Mouse (Mus musculus) hindbrain, embryonic 16.5 days (tissue): ENCODE data around the gene Polr2i. TPM values are rescaled to one million over a fixed set of nuclear protein-coding genes. Genes with fewer than 3 reads are reported as not detected.

Experiments used
- ATAC-seq: fragments of 200-750 bp; cut with Nextera tagmentation; 2 replicates; pipeline ENCODE4 v1.8.0; 2017; ENCODE audit warnings: moderate TSS enrichment, moderate library complexity
- H3K27ac ChIP-seq: fragments of 300-500 bp; sonication (generic); 2 replicates; pipeline ENCODE4 v1.5.1; 2014; ENCODE audit warnings: low read depth, mild to moderate bottlenecking, control low read depth, low read length, moderate library complexity
- H3K27me3 ChIP-seq: fragments of 300-500 bp; sonication (generic); replicated peaks from 2 replicates; pipeline ENCODE4 v1.6.1; 2014; ENCODE audit warnings: low read length; ENCODE audit not compliant: control insufficient read depth, insufficient read depth
- H3K36me3 ChIP-seq: fragments of 300-500 bp; sonication (generic); 2 replicates; pipeline ENCODE4 v1.6.1; 2014; ENCODE audit warnings: mild to moderate bottlenecking, low read length, moderate library complexity, mixed read lengths; ENCODE audit not compliant: control insufficient read depth, insufficient read depth
- H3K4me1 ChIP-seq: fragments of 300-500 bp; sonication (generic); 2 replicates; pipeline ENCODE4 v1.6.1; 2014; ENCODE audit warnings: low read depth, low read length; ENCODE audit not compliant: control insufficient read depth, insufficient read depth
- H3K4me2 ChIP-seq: fragments of 300-500 bp; sonication (generic); 2 replicates; pipeline ENCODE4 v1.6.1; 2014; ENCODE audit warnings: mild to moderate bottlenecking, low read length, control low read depth, moderate library complexity
- H3K4me3 ChIP-seq: fragments of 300-500 bp; sonication (generic); 2 replicates; pipeline ENCODE4 v1.5.1; 2014; ENCODE audit warnings: mild to moderate bottlenecking, low read length, control low read depth, moderate library complexity
- H3K9ac ChIP-seq: fragments of 300-500 bp; sonication (generic); 2 replicates; pipeline ENCODE4 v1.6.1; 2014; ENCODE audit warnings: low read depth, mild to moderate bottlenecking, control low read depth, low read length, moderate library complexity
- H3K9me3 ChIP-seq: fragments of 300-500 bp; sonication (generic); 2 replicates; pipeline ENCODE4 v1.6.1; 2014; ENCODE audit warnings: mild to moderate bottlenecking, low read length, moderate library complexity; ENCODE audit not compliant: control insufficient read depth
- WGBS: fragments of 180-500 bp; shearing (Covaris S2); extraction: QIAGEN DNeasy Blood & Tissue Kit; methylation state at CpG from one replicate; pipeline ENCODE4 v1.1.7; 2014; 5-methylcytosine and 5-hydroxymethylcytosine counted together
- polyA plus RNA-seq: library from polyadenylated mRNA; unstranded; fragments of >200 nt; fragmentation: Nextera tagmentation; extraction: Ambion mirVana; gene quantifications from 2 replicates; pipeline ENCODE4 v1.2.1, GENCODE M21; 2015

Gene Polr2i
- polyA plus RNA-seq, 1 experiment from 2014 or later = 175 TPM

- H3K9me3 ChIP-seq = no peaks in the 10 kb centered on the region
- ATAC-seq = peak; percentile 28; the same call in 1 of the 2 replicates
- H3K4me3 ChIP-seq = no peak overlapping the region
- peaks cover 16% of the 10 kb centered on the region for H3K4me1 ChIP-seq
- H3K36me3 ChIP-seq = no peaks in the 10 kb centered on the region
- H3K4me2 ChIP-seq = no peak overlapping the region
- no peak overlapping the region for H3K9ac ChIP-seq
- H3K27me3 ChIP-seq = no peaks in the 10 kb centered on the region
- no peak overlapping the region for H3K27ac ChIP-seq
- 84% methylated on average over 2 of the region's 2 CpGs for WGBS
These were observed 14.5 kb upstream of the Polr2i start for GRCm38 (mm10) chr7:30217277-30217676.

- Histone ChIP-seq H3K4me2 (peak overlapping the region; percentile 93), H3K9me3 (no peaks in the 10 kb centered on the region)
- 6% methylated on average over 16 of the region's 16 CpGs for WGBS
These were observed 12.3 kb upstream of the Polr2i start for GRCm38 (mm10) chr7:30219293-30220007.

GRCm38 (mm10) chr7:30220008-30220356 lies 11.8 kb upstream of the Polr2i start:
- ATAC-seq = no peak
- 21% methylated on average over 11 of the region's 11 CpGs for WGBS
- H3K27ac ChIP-seq = no peak overlapping the region

More at GRCm38 (mm10) chr7:30219293-30220007, 12.3 kb upstream of the Polr2i start:
- peaks cover 12% of the 10 kb centered on the region for H3K36me3 ChIP-seq
- H3K9ac ChIP-seq = peak overlapping the region; percentile 69
- H3K4me1 ChIP-seq = peaks cover 16% of the 10 kb centered on the region
- H3K4me3 ChIP-seq = peak overlapping the region; percentile 45
- peak; percentile 63 for ATAC-seq
- peak overlapping the region; percentile 74 for H3K27ac ChIP-seq
- no peaks in the 10 kb centered on the region for H3K27me3 ChIP-seq

GRCm38 (mm10) chr7:30221433-30221832 lies 10.3 kb upstream of the Polr2i start:
- ATAC-seq = no peak
- no peak overlapping the region for H3K4me2 ChIP-seq
- H3K9me3 ChIP-seq = no peaks in the 10 kb centered on the region
- no peak overlapping the region for H3K9ac ChIP-seq
- peaks cover 25% of the 10 kb centered on the region for H3K36me3 ChIP-seq
- no peaks in the 10 kb centered on the region for H3K27me3 ChIP-seq
- H3K27ac ChIP-seq = no peak overlapping the region
- H3K4me3 ChIP-seq = no peak overlapping the region
- H3K4me1 ChIP-seq = peaks cover 16% of the 10 kb centered on the region
- 79% methylated on average over 3 of the region's 3 CpGs for WGBS

More at GRCm38 (mm10) chr7:30220008-30220356, 11.8 kb upstream of the Polr2i start:
- Histone ChIP-seq H3K36me3 (peaks cover 14% of the 10 kb centered on the region), H3K9ac (peak overlapping the region; percentile 69), H3K27me3 (no peaks in the 10 kb centered on the region), H3K4me2 (peak overlapping the region; percentile 93), H3K9me3 (no peaks in the 10 kb centered on the region), H3K4me1 (peaks cover 16% of the 10 kb centered on the region), H3K4me3 (peak overlapping the region; percentile 45)

GRCm38 (mm10) chr7:30222205-30222604 lies 9.5 kb upstream of the Polr2i start:
- WGBS = 91% methylated on average over 5 of the region's 5 CpGs
- Histone ChIP-seq H3K4me1 (peaks cover 11% of the 10 kb centered on the region), H3K9ac (no peak overlapping the region), H3K36me3 (peaks cover 28% of the 10 kb centered on the region), H3K27me3 (no peaks in the 10 kb centered on the region), H3K9me3 (no peaks in the 10 kb centered on the region), H3K4me2 (no peak overlapping the region), H3K4me3 (no peak overlapping the region), H3K27ac (no peak overlapping the region)
- no peak for ATAC-seq

GRCm38 (mm10) chr7:30224206-30224605 lies 7.5 kb upstream of the Polr2i start:
- peaks cover 8% of the 10 kb centered on the region for H3K4me1 ChIP-seq
- H3K36me3 ChIP-seq = peaks cover 38% of the 10 kb centered on the region
- WGBS = 90% methylated on average over 12 of the region's 12 CpGs

GRCm38 (mm10) chr7:30231328-30231668 lies 450 bp upstream of the Polr2i start:
- Histone ChIP-seq H3K9me3 (no peaks in the 10 kb centered on the region), H3K27me3 (no peaks in the 10 kb centered on the region), H3K36me3 (peaks cover 30% of the 10 kb centered on the region), H3K9ac (peak overlapping the region; percentile 73), H3K4me1 (peaks cover 18% of the 10 kb centered on the region), H3K4me2 (peak overlapping the region; percentile 70), H3K4me3 (peak overlapping the region; percentile 74), H3K27ac (peak overlapping the region; percentile 98)
- under 1% methylated on average over 15 of the region's 16 CpGs for WGBS
- ATAC-seq = peak; percentile 50; the same call in 1 of the 2 replicates

More at GRCm38 (mm10) chr7:30224206-30224605, 7.5 kb upstream of the Polr2i start:
- Histone ChIP-seq H3K9ac (no peak overlapping the region), H3K27ac (no peak overlapping the region), H3K27me3 (no peaks in the 10 kb centered on the region), H3K4me3 (no peak overlapping the region), H3K4me2 (no peak overlapping the region), H3K9me3 (no peaks in the 10 kb centered on the region)
- no peak for ATAC-seq

- Histone ChIP-seq H3K4me1 (peaks cover 18% of the 10 kb centered on the region), H3K27ac (peak overlapping the region; percentile 98), H3K9ac (peak overlapping the region; percentile 73), H3K4me2 (peak overlapping the region; percentile 78), H3K27me3 (no peaks in the 10 kb centered on the region), H3K4me3 (peak overlapping the region; percentile 74), H3K9me3 (no peaks in the 10 kb centered on the region), H3K36me3 (peaks cover 23% of the 10 kb centered on the region)
- WGBS = 4% methylated on average over 24 of the region's 24 CpGs
- ATAC-seq = peak; percentile 10; the same call in 1 of the 2 replicates
These were observed 942 bp downstream of the Polr2i start for GRCm38 (mm10) chr7:30232631-30233148.

- Histone ChIP-seq H3K4me3 (no peak overlapping the region), H3K9me3 (no peaks in the 10 kb centered on the region), H3K27me3 (no peaks in the 10 kb centered on the region), H3K36me3 (peaks cover 17% of the 10 kb centered on the region; the same call in 1 of the 2 replicates), H3K9ac (no peak overlapping the region), H3K4me1 (peaks cover 18% of the 10 kb centered on the region), H3K27ac (no peak overlapping the region), H3K4me2 (no peak overlapping the region)
- no peak for ATAC-seq
- 90% methylated on average over 20 of the region's 20 CpGs for WGBS
These were observed 1.6 kb downstream of the Polr2i start for GRCm38 (mm10) chr7:30233387-30233786.
